Comparison of ENCODE assay signal across 19 mouse cellular contexts in the genomic region with DNA sequence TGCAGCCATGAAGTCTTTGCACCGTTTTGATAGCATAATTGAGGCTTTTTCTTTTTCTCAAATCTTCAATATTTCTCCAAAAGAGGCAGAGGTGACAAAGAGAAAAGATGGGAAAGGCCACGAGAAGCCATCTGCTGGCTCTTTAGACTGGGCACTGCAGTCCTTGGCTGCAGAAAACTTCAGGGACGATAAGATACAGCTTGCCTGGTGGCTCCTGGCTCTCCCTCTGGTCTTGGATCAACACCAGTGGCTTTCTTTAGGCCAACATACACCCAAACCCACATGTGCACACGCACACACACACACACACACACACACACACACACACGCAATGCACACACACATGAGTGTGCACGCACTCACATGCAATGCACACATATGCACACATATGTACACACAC.
DNase-seq lines count a peak whose midpoint lies in the region; ATAC-seq and TF ChIP-seq lines count a peak whose summit lies in the region.
"Had no signal": no experiment of that assay in that cellular context is flagged by ENCODE, and none has a peak within 500 bp of the region (broad histone marks: within the 10 kb centered on the region; RNA-seq: fewer than 3 reads in every experiment).

No protein-coding gene starts in this region.

- TF ChIP-seq CTCF in forebrain, postnatal 0 days (IDR thresholded peaks at IDR 0.05; ENCODE audit: low read depth), result no peak

- no peak overlapping the region for H3K4me3 ChIP-seq in forebrain, embryonic 11.5 days (ENCODE audit: low read depth, low read length)
- no peak overlapping the region for H3K4me3 ChIP-seq in forebrain, postnatal 0 days (ENCODE audit: low read depth, low read length)
- no peak overlapping the region for H3K4me3 ChIP-seq in heart, embryonic 15.5 days
- peak overlapping the region; percentile 33 for H3K4me3 ChIP-seq in megakaryocyte, embryonic 14.5 days (replicated peaks)
- H3K4me3 ChIP-seq in neural tube, embryonic 15.5 days (replicated peaks), result no peak overlapping the region
- H3K4me3 ChIP-seq in liver, embryonic 11.5 days (ENCODE audit: low read depth, low read length), result no peak overlapping the region
- H3K4me3 ChIP-seq: embryonic facial prominence, embryonic 15.5 days; gastrocnemius, adult 2 months; limb, embryonic 15.5 days; stomach, embryonic 15.5 days had no signal

- H3K9me3 ChIP-seq in forebrain, embryonic 11.5 days (ENCODE audit: control insufficient read depth, low read length), result no peaks in the 10 kb centered on the region
- H3K9me3 ChIP-seq in forebrain, postnatal 0 days (ENCODE audit: low read length), result no peaks in the 10 kb centered on the region
- no peaks in the 10 kb centered on the region for H3K9me3 ChIP-seq in heart, embryonic 15.5 days (replicated peaks)
- H3K9me3 ChIP-seq in megakaryocyte, embryonic 14.5 days, result no peaks in the 10 kb centered on the region
- no peaks in the 10 kb centered on the region for H3K9me3 ChIP-seq in neural tube, embryonic 15.5 days (replicated peaks)
- no peaks in the 10 kb centered on the region for H3K9me3 ChIP-seq in liver, embryonic 11.5 days (ENCODE audit: control insufficient read depth, low read length)
- H3K9me3 ChIP-seq: embryonic facial prominence, embryonic 15.5 days; limb, embryonic 15.5 days; stomach, embryonic 15.5 days had no signal

- 66% methylated on average over 6 of the region's 6 CpGs for WGBS in forebrain, embryonic 11.5 days
- 51% methylated on average over 6 of the region's 6 CpGs for WGBS in forebrain, postnatal 0 days
- 56% methylated on average over 6 of the region's 6 CpGs for WGBS in heart, embryonic 15.5 days
- WGBS in neural tube, embryonic 15.5 days, result 64% methylated on average over 6 of the region's 6 CpGs
- WGBS in liver, embryonic 11.5 days, result 63% methylated on average over 6 of the region's 6 CpGs

- DNase-seq in forebrain, embryonic 11.5 days (ENCODE audit: low spot score), result peak; percentile 45
- DNase-seq in forebrain, postnatal 0 days, result no peak
- DNase-seq in heart, adult 18-20 months, result no peak
- no peak for DNase-seq in liver, embryonic 11.5 days (ENCODE audit: low spot score)
- DNase-seq: embryo, embryonic 11 days; kidney, adult 9 months; lung, postnatal 14 days; spleen, adult 18-20 months; thymus, adult 2 months had no signal

- no peak overlapping the region for H3K4me2 ChIP-seq in forebrain, embryonic 11.5 days (ENCODE audit: low read depth, low read length, severe bottlenecking)
- H3K4me2 ChIP-seq in forebrain, postnatal 0 days (ENCODE audit: low read depth), result no peak overlapping the region
- no peak overlapping the region for H3K4me2 ChIP-seq in heart, embryonic 15.5 days
- no peak overlapping the region for H3K4me2 ChIP-seq in neural tube, embryonic 15.5 days
- no peak overlapping the region for H3K4me2 ChIP-seq in liver, embryonic 11.5 days
- H3K4me2 ChIP-seq: embryonic facial prominence, embryonic 15.5 days; limb, embryonic 15.5 days; stomach, embryonic 15.5 days had no signal

- H3K27ac ChIP-seq in forebrain, embryonic 11.5 days (ENCODE audit: low read depth, low read length), result no peak overlapping the region
- H3K27ac ChIP-seq in forebrain, postnatal 0 days (ENCODE audit: low read depth, low read length), result no peak overlapping the region; the same call in 1 of the 2 replicates
- peak overlapping the region; percentile 78 for H3K27ac ChIP-seq in heart, embryonic 15.5 days
- H3K27ac ChIP-seq in neural tube, embryonic 15.5 days (replicated peaks), result 0 out of 2 replicates have a peak overlapping the region, but pooled peaks have one; percentile 48
- no peak overlapping the region for H3K27ac ChIP-seq in liver, embryonic 11.5 days (ENCODE audit: low read depth, low read length)
- H3K27ac ChIP-seq: embryonic facial prominence, embryonic 15.5 days; gastrocnemius, adult 2 months; limb, embryonic 15.5 days; stomach, embryonic 15.5 days had no signal

- H3K36me3 ChIP-seq in forebrain, embryonic 11.5 days (ENCODE audit: control insufficient read depth, insufficient read depth, low read length), result no peaks in the 10 kb centered on the region
- H3K36me3 ChIP-seq in forebrain, postnatal 0 days (ENCODE audit: insufficient read depth), result no peaks in the 10 kb centered on the region
- H3K36me3 ChIP-seq in heart, embryonic 15.5 days, result no peaks in the 10 kb centered on the region
- no peaks in the 10 kb centered on the region for H3K36me3 ChIP-seq in megakaryocyte, embryonic 14.5 days (replicated peaks; ENCODE audit: low read length)
- H3K36me3 ChIP-seq in neural tube, embryonic 15.5 days, result no peaks in the 10 kb centered on the region
- no peaks in the 10 kb centered on the region for H3K36me3 ChIP-seq in liver, embryonic 11.5 days (ENCODE audit: control insufficient read depth, insufficient read depth, low read length)
- H3K36me3 ChIP-seq: embryonic facial prominence, embryonic 15.5 days; limb, embryonic 15.5 days; stomach, embryonic 15.5 days had no signal

- no peaks in the 10 kb centered on the region for H3K27me3 ChIP-seq in forebrain, embryonic 11.5 days (ENCODE audit: control insufficient read depth, insufficient read depth, low read length)
- no peaks in the 10 kb centered on the region for H3K27me3 ChIP-seq in forebrain, postnatal 0 days (ENCODE audit: insufficient read depth, low read length)
- no peaks in the 10 kb centered on the region for H3K27me3 ChIP-seq in heart, embryonic 15.5 days
- peaks cover 59% of the 10 kb centered on the region for H3K27me3 ChIP-seq in megakaryocyte, embryonic 14.5 days (replicated peaks)
- H3K27me3 ChIP-seq in neural tube, embryonic 15.5 days (replicated peaks), result no peaks in the 10 kb centered on the region
- no peaks in the 10 kb centered on the region for H3K27me3 ChIP-seq in liver, embryonic 11.5 days (replicated peaks; ENCODE audit: control insufficient read depth, insufficient read depth, low read length)
- H3K27me3 ChIP-seq: embryonic facial prominence, embryonic 15.5 days; limb, embryonic 15.5 days; stomach, embryonic 15.5 days had no signal

- H3K9ac ChIP-seq in forebrain, embryonic 11.5 days (ENCODE audit: low read length), result no peak overlapping the region
- no peak overlapping the region for H3K9ac ChIP-seq in forebrain, postnatal 0 days
- H3K9ac ChIP-seq in heart, embryonic 15.5 days, result no peak overlapping the region
- no peak overlapping the region for H3K9ac ChIP-seq in neural tube, embryonic 15.5 days (replicated peaks)
- no peak overlapping the region for H3K9ac ChIP-seq in liver, embryonic 11.5 days (ENCODE audit: low read depth, low read length)
- H3K9ac ChIP-seq: embryonic facial prominence, embryonic 15.5 days; limb, embryonic 15.5 days; liver, postnatal 0 days; stomach, embryonic 15.5 days had no signal

- H3K4me1 ChIP-seq in forebrain, embryonic 11.5 days (replicated peaks; ENCODE audit: control insufficient read depth, insufficient read depth, low read length), result peaks cover 5% of the 10 kb centered on the region; the same call in 1 of the 2 replicates
- H3K4me1 ChIP-seq in forebrain, postnatal 0 days (ENCODE audit: insufficient read depth), result peaks cover 9% of the 10 kb centered on the region
- H3K4me1 ChIP-seq in heart, embryonic 15.5 days (replicated peaks), result peaks cover 43% of the 10 kb centered on the region
- H3K4me1 ChIP-seq in megakaryocyte, embryonic 14.5 days, result peaks cover 8% of the 10 kb centered on the region; the same call in 1 of the 2 replicates
- H3K4me1 ChIP-seq in neural tube, embryonic 15.5 days, result peaks cover 32% of the 10 kb centered on the region
- peaks cover 12% of the 10 kb centered on the region; the same call in 1 of the 2 replicates for H3K4me1 ChIP-seq in liver, embryonic 11.5 days (replicated peaks; ENCODE audit: control insufficient read depth, insufficient read depth, low read length)

- ATAC-seq in forebrain, embryonic 11.5 days (replicated peaks; ENCODE audit: low FRiP score), result no peak
- ATAC-seq in forebrain, postnatal 0 days, result no peak
- no peak for ATAC-seq in heart, embryonic 15.5 days (replicated peaks; ENCODE audit: insufficient number of reproducible peaks, insufficient read depth, low FRiP score, low read depth)
- no peak for ATAC-seq in megakaryocyte, adult 5-6 weeks (ENCODE audit: poor library complexity, severe bottlenecking)
- ATAC-seq in neural tube, embryonic 15.5 days (ENCODE audit: low FRiP score), result no peak
- no peak for ATAC-seq in liver, embryonic 11.5 days (replicated peaks; ENCODE audit: low FRiP score)
- ATAC-seq: inflammation-experienced regulatory T-cells, adult 6 months had no signal

Comparison
In these comparisons a context has a peak if more than half of its experiments do, and no peak if none do; other contexts are left out.
1. H3K27ac ChIP-seq: peak in heart, embryonic 15.5 days (single experiment) and neural tube, embryonic 15.5 days (single experiment); none in forebrain, embryonic 11.5 days (single experiment), forebrain, postnatal 0 days (single experiment) and liver, embryonic 11.5 days (single experiment).